In genomic region chr7:29954731-29955130, GRCm38 (mm10) we compare ENCODE assay signal across 8 mouse cellular contexts. TPM values are rescaled to one million over a fixed set of nuclear protein-coding genes. Genes with fewer than 3 reads are reported as not detected.
DNase-seq lines count a peak whose midpoint lies in the region; ATAC-seq and TF ChIP-seq lines count a peak whose summit lies in the region.

No protein-coding gene starts in this region.

- peaks cover 11% of the 10 kb centered on the region; the same call in 1 of the 2 replicates for H3K36me3 ChIP-seq in E14TG2a.4 (ENCODE audit: insufficient read depth, low read length)
- no peaks in the 10 kb centered on the region for H3K36me3 ChIP-seq in lung, postnatal 0 days (ENCODE audit: insufficient read depth, low read length)

- 0 out of 2 replicates have a peak, but pooled peaks have one; percentile 25 for ATAC-seq in lung, postnatal 0 days

- H3K4me1 ChIP-seq in E14TG2a.4 (replicated peaks; ENCODE audit: low read depth, low read length) = peaks cover 13% of the 10 kb centered on the region
- no peaks in the 10 kb centered on the region for H3K4me1 ChIP-seq in lung, postnatal 0 days (ENCODE audit: insufficient read depth, low read depth, low read length)

- DNase-seq in 416B (ENCODE audit: low read depth) = peak; percentile 83
- DNase-seq in c-Kit-positive CD71-positive TER-119-positive erythroid progenitor cells, embryonic 14.5 days (ENCODE audit: low spot score) = peak; percentile 80
- peak; percentile 41 for DNase-seq in forelimb bud, embryonic 11.5 days (ENCODE audit: low read depth, low spot score)
- peak; percentile 18 to 63 for DNase-seq in kidney, adult 8-10 months
- peak; percentile 77 for DNase-seq in lung, postnatal 0 days (ENCODE audit: low spot score)
- DNase-seq in retina, postnatal 7 days (ENCODE audit: low read depth, low spot score) = peak; percentile 46
- no peak for DNase-seq in ovary, adult 18-20 months (ENCODE audit: low spot score)

- TF ChIP-seq EP300 in lung, postnatal 0 days (IDR thresholded peaks at IDR 0.05) = peak; percentile 46; the same call in 1 of the 2 replicates

- H3K9ac ChIP-seq in lung, postnatal 0 days (replicated peaks; ENCODE audit: low read depth) = no peak overlapping the region

- H3K9me3 ChIP-seq in E14TG2a.4 (ENCODE audit: low read length) = no peaks in the 10 kb centered on the region
- no peaks in the 10 kb centered on the region for H3K9me3 ChIP-seq in lung, postnatal 0 days (ENCODE audit: low read length)

- peak overlapping the region; percentile 85; the same call in 1 of the 2 replicates for H3K4me3 ChIP-seq in E14TG2a.4 (replicated peaks; ENCODE audit: low read length)
- peak overlapping the region; percentile 73; the same call in 1 of the 2 replicates for H3K4me3 ChIP-seq in lung, postnatal 0 days (ENCODE audit: low read depth, low read length)

- no peaks in the 10 kb centered on the region for H3K27me3 ChIP-seq in E14TG2a.4 (ENCODE audit: insufficient read depth, low read length)
- no peaks in the 10 kb centered on the region for H3K27me3 ChIP-seq in lung, postnatal 0 days (replicated peaks; ENCODE audit: insufficient read depth, low read length)

- TF ChIP-seq CTCF in E14TG2a.4 (conservative IDR thresholded peaks at IDR 0.05; ENCODE audit: low read length) = peak; percentile 95
- TF ChIP-seq CTCF in lung, postnatal 0 days (IDR thresholded peaks at IDR 0.05) = peak; percentile 78

- H3K4me2 ChIP-seq in lung, postnatal 0 days (replicated peaks; ENCODE audit: low read depth, low read length) = peak overlapping the region; percentile 71

- 18% methylated on average over 4 of the region's 4 CpGs for WGBS in lung, postnatal 0 days

- no peak overlapping the region; the same call in 1 of the 2 replicates for H3K27ac ChIP-seq in lung, postnatal 0 days (ENCODE audit: low read length)

RNA-seq across cellular contexts. Expression of gene Zfp74, which starts 0.8 kb away (rescaled TPM):
- polyA plus RNA-seq in lung, postnatal 0 days (2015; fragmentation: Nextera tagmentation; extraction: Ambion mirVana) = 5.1 and 6.7 TPM in 2 replicates

RNA-seq across cellular contexts. Expression of gene Zfp568, which starts 29.0 kb away (rescaled TPM):
- 4.1 and 5.8 TPM in 2 replicates for polyA plus RNA-seq in lung, postnatal 0 days (2015; fragmentation: Nextera tagmentation; extraction: Ambion mirVana)

RNA-seq across cellular contexts. Expression of gene Zfp383, which starts 46.7 kb away (rescaled TPM):
- 3.4 and 3.7 TPM in 2 replicates for polyA plus RNA-seq in lung, postnatal 0 days (2015; fragmentation: Nextera tagmentation; extraction: Ambion mirVana)

RNA-seq across cellular contexts. Expression of gene Zfp27, which starts 48.4 kb away (rescaled TPM):
- 4.2 and 5.0 TPM in 2 replicates for polyA plus RNA-seq in lung, postnatal 0 days (2015; fragmentation: Nextera tagmentation; extraction: Ambion mirVana)
